Mouse (Mus musculus) hindbrain, embryonic 15.5 days (tissue): ENCODE measurements at regions not wholly inside any gene's neighbourhood (a gene's known extent, or its start where the extent isn't known, plus 50 kb on each side); places are given as distances from the start of the nearest gene placed in this dataset.

Source experiments
- ATAC-seq: fragments of 200-750 bp; cut with Nextera tagmentation; 2 replicates; pipeline ENCODE4 v1.8.0; 2017; ENCODE audit warnings: low read depth, moderate number of reproducible peaks, moderate TSS enrichment; ENCODE audit not compliant: low FRiP score
- H3K27ac ChIP-seq: fragments of 300-500 bp; sonication (generic); replicated peaks from 2 replicates; pipeline ENCODE4 v1.5.1; 2015; ENCODE audit warnings: mild to moderate bottlenecking, inconsistent platforms
- H3K27me3 ChIP-seq: fragments of 300-500 bp; sonication (generic); 2 replicates; pipeline ENCODE4 v1.6.1; 2015; ENCODE audit warnings: control low read depth, inconsistent platforms
- H3K36me3 ChIP-seq: fragments of 300-500 bp; sonication (generic); 2 replicates; pipeline ENCODE4 v1.6.1; 2015; ENCODE audit warnings: control low read depth, inconsistent platforms
- H3K4me1 ChIP-seq: fragments of 300-500 bp; sonication (generic); replicated peaks from 2 replicates; pipeline ENCODE4 v1.6.1; 2015; ENCODE audit warnings: control low read depth, inconsistent platforms
- H3K4me2 ChIP-seq: fragments of 300-500 bp; sonication (generic); 2 replicates; pipeline ENCODE4 v1.6.1; 2015; ENCODE audit warnings: moderate library complexity, mild to moderate bottlenecking, inconsistent platforms
- H3K4me3 ChIP-seq: fragments of 300-500 bp; sonication (generic); 2 replicates; pipeline ENCODE4 v1.5.1; 2015; ENCODE audit warnings: mild to moderate bottlenecking, inconsistent platforms
- H3K9ac ChIP-seq: fragments of 300-500 bp; sonication (generic); 2 replicates; pipeline ENCODE4 v1.6.1; 2015; ENCODE audit warnings: inconsistent platforms
- H3K9me3 ChIP-seq: fragments of 300-500 bp; sonication (generic); 2 replicates; pipeline ENCODE4 v1.6.1; 2016; ENCODE audit warnings: control low read depth, inconsistent platforms
- WGBS: fragments of 180-500 bp; shearing (Covaris S2); methylation state at CpG from one replicate; pipeline ENCODE4 v1.1.7; 2015; 5-methylcytosine and 5-hydroxymethylcytosine counted together

DNA sequence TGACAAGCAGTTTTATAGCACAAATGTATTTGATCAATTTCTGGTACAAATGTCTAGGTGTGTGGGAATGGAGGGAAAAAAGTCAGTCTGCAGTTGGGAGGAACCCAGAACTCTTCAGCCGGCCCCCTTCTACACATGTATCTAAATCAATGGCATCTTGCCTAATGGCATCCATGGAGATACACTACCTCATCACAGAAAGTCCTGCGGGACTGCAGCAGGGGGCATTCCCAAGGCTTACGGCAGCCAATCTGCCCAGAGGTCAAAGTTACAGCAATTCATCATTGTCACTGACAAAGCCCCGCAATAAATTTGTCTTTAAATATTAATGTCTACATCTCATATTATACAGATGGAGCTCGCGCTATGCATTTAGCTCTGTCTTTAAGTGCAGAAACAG lies 135.7 kb upstream of the Arhgap5 start:
- Histone ChIP-seq H3K27ac (no peak overlapping the region), H3K4me2 (no peak overlapping the region), H3K36me3 (no peaks in the 10 kb centered on the region), H3K4me1 (0 out of 2 replicates have a peak, but pooled peaks cover 8% of the 10 kb centered on the region), H3K4me3 (no peak overlapping the region), H3K27me3 (no peaks in the 10 kb centered on the region), H3K9ac (no peak overlapping the region), H3K9me3 (no peaks in the 10 kb centered on the region)
- no peak for ATAC-seq
- 36% methylated on average over 6 of the region's 6 CpGs for WGBS

DNA sequence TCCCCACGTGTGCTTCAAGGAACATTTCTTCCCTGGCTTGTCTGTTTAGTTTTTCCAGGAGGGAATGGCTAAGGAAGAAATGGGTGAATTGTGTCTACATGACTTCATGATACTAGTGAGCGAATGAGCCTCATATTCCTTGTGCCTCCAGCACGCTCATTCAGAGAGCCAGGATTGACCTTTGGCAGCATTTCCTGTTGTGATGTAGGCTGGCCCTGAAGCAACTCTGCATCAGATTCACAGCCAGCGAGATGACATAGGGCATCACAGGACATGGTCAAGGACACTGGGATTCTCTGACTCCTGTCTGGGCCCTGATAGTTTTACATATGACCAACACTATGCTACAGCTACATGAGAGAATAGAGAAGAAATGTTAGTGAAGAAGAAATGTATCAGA lies 135.3 kb upstream of the Arhgap5 start:
- Histone ChIP-seq H3K36me3 (no peaks in the 10 kb centered on the region), H3K9me3 (no peaks in the 10 kb centered on the region), H3K4me1 (0 out of 2 replicates have a peak, but pooled peaks cover 8% of the 10 kb centered on the region), H3K4me3 (no peak overlapping the region), H3K27ac (no peak overlapping the region), H3K9ac (no peak overlapping the region), H3K4me2 (no peak overlapping the region), H3K27me3 (no peaks in the 10 kb centered on the region)
- no peak for ATAC-seq
- 52% methylated on average over 4 of the region's 4 CpGs for WGBS

DNA sequence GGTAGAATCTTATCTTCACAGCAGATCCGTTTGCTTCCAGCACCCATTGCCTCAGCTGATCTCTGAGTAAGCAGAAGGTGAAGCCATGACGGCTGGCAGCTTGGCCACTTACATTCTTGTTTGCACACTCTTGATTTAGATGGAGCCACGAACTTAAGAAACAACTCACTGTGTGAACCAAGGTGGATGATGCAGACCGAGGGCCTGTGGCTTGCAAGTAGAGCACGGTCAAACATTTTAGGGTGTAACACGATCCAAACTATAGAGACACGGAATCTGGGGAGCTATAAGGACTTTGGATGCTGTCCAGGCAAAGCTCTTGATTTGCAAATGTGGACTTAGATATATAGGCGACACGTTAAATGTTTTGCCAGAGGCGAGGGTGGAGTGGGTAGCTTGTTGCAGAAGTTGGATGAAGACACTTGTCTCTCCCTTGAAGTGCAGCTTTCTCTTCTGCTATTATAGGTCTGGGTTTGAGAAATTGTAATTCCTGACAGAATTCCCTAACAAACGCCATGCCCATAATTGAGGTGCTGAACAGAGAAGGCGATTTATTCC lies 133.5 kb upstream of the Arhgap5 start:
- Histone ChIP-seq H3K27ac (no peak overlapping the region), H3K9ac (no peak overlapping the region), H3K9me3 (no peaks in the 10 kb centered on the region), H3K36me3 (no peaks in the 10 kb centered on the region), H3K4me3 (no peak overlapping the region), H3K27me3 (no peaks in the 10 kb centered on the region), H3K4me2 (no peak overlapping the region), H3K4me1 (0 out of 2 replicates have a peak, but pooled peaks cover 8% of the 10 kb centered on the region)
- ATAC-seq = no peak
- 85% methylated on average over 12 of the region's 12 CpGs for WGBS

DNA sequence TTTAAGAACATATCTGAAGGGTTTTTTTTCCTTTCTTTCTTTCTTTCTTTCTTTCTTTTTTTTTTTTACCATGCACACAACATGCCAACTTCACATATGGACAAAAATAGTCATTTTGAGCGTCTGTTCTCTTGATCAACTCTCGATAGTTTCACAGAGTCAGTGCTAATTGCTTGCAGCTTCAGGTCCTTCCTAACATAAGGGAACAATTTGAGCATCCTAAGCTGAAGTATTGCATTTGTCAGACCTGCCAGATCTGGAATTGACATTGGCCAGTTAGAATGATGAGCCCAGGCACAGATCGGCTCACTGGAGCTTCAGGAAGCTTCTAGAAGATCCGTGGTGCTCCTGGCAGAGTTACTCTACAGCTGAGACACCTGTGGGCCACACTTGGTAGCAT lies 128.7 kb upstream of the Arhgap5 start:
- peaks cover 5% of the 10 kb centered on the region; the same call in 1 of the 2 replicates for H3K4me1 ChIP-seq
- H3K27me3 ChIP-seq = no peaks in the 10 kb centered on the region
- whole genome bisulfite sequencing = 95% methylated on average over 4 of the region's 4 CpGs
- no peak overlapping the region for H3K9ac ChIP-seq
- no peaks in the 10 kb centered on the region for H3K9me3 ChIP-seq
- H3K4me2 ChIP-seq = no peak overlapping the region
- H3K36me3 ChIP-seq = no peaks in the 10 kb centered on the region
- ATAC-seq = no peak
- H3K27ac ChIP-seq = no peak overlapping the region
- H3K4me3 ChIP-seq = no peak overlapping the region

DNA sequence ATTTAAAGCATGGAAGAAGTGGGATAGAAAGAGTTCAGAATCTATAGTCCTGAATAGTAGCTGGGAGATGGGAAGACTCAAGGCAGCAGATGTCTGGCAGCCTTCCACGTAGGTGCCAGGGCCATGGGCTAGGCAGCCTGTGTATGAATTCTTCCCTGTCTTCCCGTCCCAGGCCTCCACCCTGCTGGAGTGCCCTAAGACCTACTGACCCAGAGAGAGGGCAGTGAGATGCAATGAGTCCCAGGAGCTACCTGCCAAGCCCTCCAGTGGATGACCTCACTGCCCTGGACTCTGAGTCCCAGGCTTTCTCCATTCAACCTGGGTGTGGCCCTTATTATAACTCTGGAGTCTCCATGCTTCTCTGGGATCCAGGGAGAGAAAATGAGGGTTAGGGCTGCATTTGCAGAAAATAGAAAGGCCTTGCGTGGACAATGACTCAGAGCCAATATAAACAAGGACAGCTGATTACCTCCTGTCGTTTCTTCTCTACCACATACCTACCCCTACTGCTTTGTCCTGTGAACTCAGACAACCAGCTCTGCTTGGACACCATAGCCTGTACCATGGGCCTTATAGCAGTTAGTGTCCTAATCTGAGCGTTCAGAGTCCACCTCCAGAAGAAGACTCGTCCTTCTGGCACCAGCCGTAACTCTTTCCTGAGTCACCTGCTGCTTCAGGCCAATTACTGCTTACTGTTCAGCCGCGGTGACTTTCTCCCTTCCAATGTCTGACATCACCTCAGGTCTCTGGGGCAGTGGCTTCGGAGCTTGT lies 126.9 kb upstream of the Arhgap5 start:
- Histone ChIP-seq H3K9ac (no peak overlapping the region), H3K4me2 (no peak overlapping the region), H3K36me3 (no peaks in the 10 kb centered on the region), H3K4me3 (no peak overlapping the region), H3K9me3 (no peaks in the 10 kb centered on the region), H3K4me1 (peaks cover 17% of the 10 kb centered on the region), H3K27ac (no peak overlapping the region), H3K27me3 (no peaks in the 10 kb centered on the region)
- WGBS = 70% methylated on average over 10 of the region's 10 CpGs
- ATAC-seq = no peak

DNA sequence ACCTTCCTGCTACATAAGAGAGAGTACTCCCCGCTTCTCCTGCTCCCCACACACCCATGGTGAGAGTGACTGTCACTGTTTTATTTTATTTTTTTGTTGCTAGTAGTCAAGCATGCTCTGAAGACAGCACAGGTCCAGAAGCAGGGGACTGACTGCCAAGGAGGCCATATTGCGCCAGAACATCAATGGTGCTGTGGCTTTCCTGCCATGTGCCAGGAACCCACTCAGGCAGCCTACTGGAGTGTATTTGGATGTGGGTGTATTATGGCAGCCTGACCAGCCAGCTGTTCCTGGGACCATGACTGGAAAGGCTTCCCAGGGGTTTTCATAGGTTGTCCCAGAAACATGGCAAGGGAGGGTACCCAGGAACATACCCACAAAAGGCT lies 126.3 kb upstream of the Arhgap5 start:
- H3K4me1 ChIP-seq = peaks cover 23% of the 10 kb centered on the region
- no peak for ATAC-seq
- H3K4me3 ChIP-seq = no peak overlapping the region
- H3K27ac ChIP-seq = no peak overlapping the region
- no peaks in the 10 kb centered on the region for H3K36me3 ChIP-seq
- H3K9ac ChIP-seq = no peak overlapping the region
- no peak overlapping the region for H3K4me2 ChIP-seq
- 90% methylated on average over 2 of the region's 2 CpGs for whole genome bisulfite sequencing
- no peaks in the 10 kb centered on the region for H3K27me3 ChIP-seq
- no peaks in the 10 kb centered on the region for H3K9me3 ChIP-seq

DNA sequence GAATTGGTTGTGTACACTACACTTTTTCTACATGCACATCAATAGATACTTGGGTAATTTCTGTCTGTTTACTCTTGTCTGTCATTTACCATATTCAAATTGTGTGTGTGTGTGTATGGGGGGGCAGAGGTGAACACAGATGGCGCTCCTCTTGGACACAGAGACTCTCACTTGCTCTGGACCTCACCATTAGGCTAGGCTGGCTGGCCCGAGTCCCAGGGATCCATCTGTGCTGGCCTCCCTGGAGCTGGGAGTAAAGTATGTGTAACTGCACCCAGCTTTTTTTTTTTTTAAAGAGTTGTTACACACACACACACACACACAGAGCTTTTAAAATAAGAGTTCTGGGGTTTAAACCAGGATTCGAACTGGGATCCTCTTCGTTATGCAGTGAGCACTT lies 124.5 kb upstream of the Arhgap5 start:
- ATAC-seq = no peak
- no peak overlapping the region for H3K27ac ChIP-seq
- H3K36me3 ChIP-seq = no peaks in the 10 kb centered on the region
- no peak overlapping the region for H3K4me2 ChIP-seq
- no peak overlapping the region for H3K9ac ChIP-seq
- H3K27me3 ChIP-seq = no peaks in the 10 kb centered on the region
- peaks cover 29% of the 10 kb centered on the region for H3K4me1 ChIP-seq
- 80% methylated on average over 4 of the region's 4 CpGs for WGBS
- H3K4me3 ChIP-seq = no peak overlapping the region
- no peaks in the 10 kb centered on the region for H3K9me3 ChIP-seq

DNA sequence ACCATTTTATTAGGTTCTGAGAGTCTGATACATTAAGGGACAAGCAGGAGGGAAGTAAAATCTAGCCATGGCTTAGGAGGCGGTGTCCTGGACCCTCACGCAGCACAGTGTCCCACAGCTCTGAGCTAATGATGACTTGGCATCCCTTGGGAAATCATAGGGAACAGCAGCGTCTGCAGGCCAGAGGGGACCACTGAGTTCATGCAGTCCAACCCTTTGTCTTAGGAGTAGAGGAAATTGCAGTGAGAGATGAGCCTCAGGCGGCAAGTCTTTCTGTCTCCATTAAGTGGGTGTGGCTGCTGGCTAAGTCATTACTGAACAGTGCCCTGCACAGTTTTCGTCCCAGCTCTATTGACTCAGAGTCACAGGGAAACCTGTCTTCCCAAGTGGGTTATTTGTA lies 123.8 kb upstream of the Arhgap5 start:
- Histone ChIP-seq H3K9ac (no peak overlapping the region), H3K27me3 (no peaks in the 10 kb centered on the region), H3K36me3 (no peaks in the 10 kb centered on the region), H3K9me3 (no peaks in the 10 kb centered on the region), H3K4me3 (no peak overlapping the region), H3K4me2 (no peak overlapping the region), H3K27ac (no peak overlapping the region), H3K4me1 (peaks cover 29% of the 10 kb centered on the region)
- WGBS = 33% methylated on average over 5 of the region's 5 CpGs
- no peak for ATAC-seq

DNA sequence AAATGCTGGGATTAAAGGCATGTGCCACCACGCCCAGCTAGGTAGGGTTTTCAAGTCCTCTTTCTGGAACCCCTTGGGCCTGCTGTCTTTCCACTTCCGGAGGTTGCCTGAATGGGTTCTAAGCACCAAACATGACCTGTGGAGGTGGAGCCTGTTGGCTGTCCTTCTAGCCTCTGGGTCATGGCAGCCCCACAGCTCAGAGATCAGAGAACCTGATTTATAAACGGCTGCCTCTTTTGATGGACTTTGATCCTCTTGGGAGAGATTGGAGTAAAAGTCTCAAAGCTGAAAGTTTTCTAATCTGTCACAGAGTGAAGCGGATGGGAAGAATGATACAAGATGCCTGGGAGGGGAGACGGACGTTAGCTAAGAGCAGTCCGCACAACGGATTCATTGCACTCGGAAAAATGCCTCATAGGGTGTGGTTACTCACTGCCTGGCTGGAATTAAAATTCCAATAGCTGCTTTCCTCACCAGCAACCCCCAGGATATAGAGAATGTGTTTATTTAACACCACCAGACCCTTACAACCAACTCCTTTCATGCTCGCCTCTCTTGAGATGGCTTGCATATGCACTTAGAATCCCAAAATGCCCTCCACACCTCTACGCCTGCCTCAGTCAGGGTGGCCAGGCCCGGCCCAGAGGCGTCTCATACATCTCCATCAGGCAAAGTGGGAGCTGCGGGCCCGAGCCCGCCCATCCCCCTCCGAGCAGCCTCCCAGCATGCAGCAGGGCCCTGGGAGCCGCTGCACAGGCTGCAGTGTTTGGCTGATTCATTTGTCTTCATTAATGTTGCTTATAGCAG lies 122.4 kb upstream of the Arhgap5 start:
- peaks cover 29% of the 10 kb centered on the region for H3K4me1 ChIP-seq
- peak overlapping the region; percentile 21; the same call in 1 of the 2 replicates for H3K4me2 ChIP-seq
- H3K4me3 ChIP-seq = no peak overlapping the region
- peak overlapping the region; percentile 43 for H3K27ac ChIP-seq
- peak; percentile 81 for ATAC-seq
- H3K36me3 ChIP-seq = no peaks in the 10 kb centered on the region
- no peaks in the 10 kb centered on the region for H3K9me3 ChIP-seq
- no peaks in the 10 kb centered on the region for H3K27me3 ChIP-seq
- peak overlapping the region; percentile 15; the same call in 1 of the 2 replicates for H3K9ac ChIP-seq
- WGBS = 35% methylated on average over 18 of the region's 18 CpGs

DNA sequence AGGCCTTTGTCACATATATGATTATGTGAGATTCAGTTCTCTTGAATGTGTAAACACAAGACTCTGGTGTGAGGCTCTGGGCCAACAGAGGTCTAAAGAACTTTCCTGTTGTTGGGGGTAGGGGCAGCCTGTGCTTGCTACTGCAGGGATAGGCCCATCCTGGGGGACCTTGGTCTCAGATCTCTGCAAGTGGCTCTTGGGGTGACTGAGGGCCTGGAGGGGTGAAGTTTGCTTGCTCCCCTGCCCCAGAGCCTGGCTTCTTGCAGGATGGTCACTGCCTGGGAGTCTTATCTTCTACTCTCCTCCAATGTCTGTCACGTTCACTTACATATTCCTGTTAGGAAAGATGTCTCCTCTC lies 121.8 kb upstream of the Arhgap5 start:
- H3K9ac ChIP-seq = no peak overlapping the region

DNA sequence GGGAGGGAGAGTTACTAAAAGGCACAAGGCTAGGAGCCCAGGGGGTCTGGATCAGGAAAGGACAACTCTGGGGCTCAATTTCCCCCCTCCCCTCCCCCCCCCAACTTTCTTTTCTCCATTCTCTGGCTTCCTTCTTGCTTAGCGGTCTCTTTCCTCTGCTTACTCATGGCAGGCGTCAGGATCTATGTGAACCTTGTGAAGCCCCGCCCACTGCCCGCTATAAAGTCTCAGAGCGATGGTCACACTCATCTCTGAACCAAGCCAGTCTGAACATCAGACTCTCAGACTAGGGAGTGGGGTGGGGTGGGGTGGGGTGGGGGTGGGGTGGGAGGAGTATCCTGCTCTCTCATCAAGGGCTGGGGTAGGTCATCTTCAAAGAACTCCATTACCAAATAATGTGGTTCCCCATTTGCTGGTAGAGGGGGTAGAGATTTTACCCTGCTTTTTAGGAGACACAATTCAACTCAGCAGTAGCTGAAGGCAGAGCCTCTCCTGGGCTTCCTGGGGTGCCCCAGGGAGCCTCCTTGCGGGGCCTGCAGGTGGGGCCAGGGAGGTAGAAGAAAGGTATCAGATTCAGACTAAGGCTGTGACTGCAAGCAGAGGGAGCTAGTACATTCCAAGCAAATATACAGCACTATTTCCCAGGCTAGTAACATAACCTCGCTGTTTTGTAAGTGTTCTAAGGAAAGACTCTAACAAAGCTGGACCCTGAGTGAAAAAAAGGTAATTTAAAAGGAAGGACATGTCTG lies 120.8 kb upstream of the Arhgap5 start:
- Histone ChIP-seq H3K27me3 (no peaks in the 10 kb centered on the region), H3K4me2 (no peak overlapping the region), H3K9me3 (no peaks in the 10 kb centered on the region), H3K4me1 (peaks cover 29% of the 10 kb centered on the region), H3K27ac (no peak overlapping the region), H3K36me3 (no peaks in the 10 kb centered on the region), H3K9ac (no peak overlapping the region), H3K4me3 (no peak overlapping the region)
- ATAC-seq = peak; percentile 40; the same call in 1 of the 2 replicates
- 10% methylated on average over 7 of the region's 7 CpGs for WGBS

More for the DNA sequence above, 121.8 kb upstream of the Arhgap5 start:
- Histone ChIP-seq H3K27ac (no peak overlapping the region; the same call in 1 of the 2 replicates), H3K27me3 (no peaks in the 10 kb centered on the region), H3K4me3 (no peak overlapping the region), H3K36me3 (no peaks in the 10 kb centered on the region), H3K9me3 (no peaks in the 10 kb centered on the region), H3K4me1 (peaks cover 29% of the 10 kb centered on the region), H3K4me2 (peak overlapping the region; percentile 21; the same call in 1 of the 2 replicates)
- 78% methylated on average over 1 of the region's 1 CpGs for WGBS
- ATAC-seq = no peak
